Mouse (Mus musculus): Measurements from ENCODE around the gene Srp14.

Srp14 gene

GRCm38 (mm10) chr2:118429297-118429696 is 50.2 kb downstream of the Srp14 start:
- no peak for DNase-seq

- no peak for DNase-seq
Measured at GRCm38 (mm10) chr2:118428296-118428695, 51.2 kb downstream of the Srp14 start.

Data from right cerebral cortex, postnatal 25 days (tissue).